Mouse (Mus musculus) hindbrain, embryonic 11.5 days (tissue): Measurements from ENCODE around the gene Mrnip. TPM values are rescaled to one million over a fixed set of nuclear protein-coding genes. Genes with fewer than 3 reads are reported as not detected.

Experiments
- ATAC-seq: fragments of 200-750 bp; cut with Nextera tagmentation; 2 replicates; pipeline ENCODE4 v1.8.0; 2017; ENCODE audit warnings: mild to moderate bottlenecking, moderate TSS enrichment, moderate library complexity; ENCODE audit not compliant: low FRiP score
- DNase-seq: peaks from one replicate; pipeline ENCODE4 v3.0.0-alpha.2; 2015; ENCODE audit warnings: low spot score
- H3K27ac ChIP-seq: fragments of 300-500 bp; sonication (generic); 2 replicates; pipeline ENCODE4 v1.5.1; 2014; ENCODE audit warnings: mild to moderate bottlenecking, low read depth, low read length
- H3K27me3 ChIP-seq: fragments of 300-500 bp; sonication (generic); 2 replicates; pipeline ENCODE4 v1.6.1; 2014; ENCODE audit warnings: mild to moderate bottlenecking, low read length, moderate library complexity, mixed read lengths; ENCODE audit not compliant: control insufficient read depth, insufficient read depth
- H3K36me3 ChIP-seq: fragments of 300-500 bp; sonication (generic); 2 replicates; pipeline ENCODE4 v1.6.1; 2014; ENCODE audit warnings: mild to moderate bottlenecking, low read length, moderate library complexity, mixed read lengths; ENCODE audit not compliant: control insufficient read depth, insufficient read depth
- H3K4me1 ChIP-seq: fragments of 300-500 bp; sonication (generic); replicated peaks from 2 replicates; pipeline ENCODE4 v1.6.1; 2014; ENCODE audit warnings: low read length, mixed read lengths; ENCODE audit not compliant: control insufficient read depth, insufficient read depth
- H3K4me2 ChIP-seq: fragments of 300-500 bp; sonication (generic); replicated peaks from 2 replicates; pipeline ENCODE4 v1.6.1; 2014; ENCODE audit warnings: mild to moderate bottlenecking, low read depth, low read length
- H3K4me3 ChIP-seq: fragments of 300-500 bp; sonication (generic); 2 replicates; pipeline ENCODE4 v1.5.1; 2014; ENCODE audit warnings: low read depth, low read length
- H3K9ac ChIP-seq: fragments of 300-500 bp; sonication (generic); 2 replicates; pipeline ENCODE4 v1.6.1; 2014; ENCODE audit warnings: low read depth, low read length
- H3K9me3 ChIP-seq: fragments of 300-500 bp; sonication (generic); 2 replicates; pipeline ENCODE4 v1.6.1; 2016; ENCODE audit warnings: low read length; ENCODE audit not compliant: control insufficient read depth
- WGBS: fragments of 180-500 bp; shearing (Covaris S2); extraction: QIAGEN DNeasy Blood & Tissue Kit; methylation state at CpG from one replicate; pipeline ENCODE4 v1.1.7; 2014; 5-methylcytosine and 5-hydroxymethylcytosine counted together
- polyA plus RNA-seq: library from polyadenylated mRNA; unstranded; fragments of >200 nt; fragmentation: Nextera tagmentation; extraction: Ambion mirVana; gene quantifications from 2 replicates; pipeline ENCODE4 v1.2.1, GENCODE M21; 2014

The Mrnip gene
- polyA plus RNA-seq, 1 experiment from 2014 or later: 22.4 TPM

DNA sequence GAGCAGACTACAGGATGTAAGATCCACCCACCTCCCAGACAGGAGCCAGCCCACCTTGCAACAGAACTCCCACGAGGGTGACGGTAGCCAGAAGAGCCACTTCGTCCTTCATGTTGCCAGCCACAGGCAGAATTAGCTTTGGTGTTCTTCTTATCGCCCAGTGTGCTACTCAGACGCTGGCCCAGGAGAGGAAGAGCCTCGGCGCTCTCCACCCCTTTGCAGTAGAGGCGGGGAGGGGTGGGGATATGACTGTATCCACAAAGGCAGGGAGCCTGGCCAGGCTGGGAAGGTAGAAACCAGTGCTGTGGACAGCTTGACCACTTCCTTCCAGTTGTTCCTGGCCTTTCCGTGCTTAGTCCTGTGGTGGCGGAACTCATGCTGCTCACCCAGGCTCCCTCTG is 64.1 kb downstream of the Mrnip start, which contains the start of gene Ltc4s:
TSS of gene Ltc4s (minus strand) at position 293 of the 400 bp plus-strand sequence.
- Histone ChIP-seq H3K9ac (no peak within 1 kb of the TSS; the same call in 1 of the 2 replicates), H3K9me3 (no peaks in the 10 kb centered on the region), H3K36me3 (no peaks in the 10 kb centered on the region), H3K4me2 (peak within 1 kb of the TSS; percentile 87), H3K4me3 (peak within 1 kb of the TSS; percentile 54), H3K4me1 (peaks cover 2% of the 10 kb centered on the region; the same call in 1 of the 2 replicates), H3K27ac (no peak within 1 kb of the TSS), H3K27me3 (peaks cover 18% of the 10 kb centered on the region)
- DNase-seq (no peak), ATAC-seq (no peak)
- WGBS: 51% methylated on average over 10 of the region's 10 CpGs

GRCm38 (mm10) chr11:50238821-50239791 is 64.9 kb downstream of the Mrnip start:
- Histone ChIP-seq H3K4me2 (no peak overlapping the region), H3K36me3 (no peaks in the 10 kb centered on the region), H3K4me1 (peaks cover 2% of the 10 kb centered on the region; the same call in 1 of the 2 replicates), H3K9ac (no peak overlapping the region), H3K4me3 (no peak overlapping the region), H3K9me3 (no peaks in the 10 kb centered on the region), H3K27me3 (peaks cover 18% of the 10 kb centered on the region), H3K27ac (no peak overlapping the region)
- DNase-seq (no peak), ATAC-seq (no peak)
- WGBS: 91% methylated on average over 9 of the region's 9 CpGs

GRCm38 (mm10) chr11:50240235-50240911 is 66.1 kb downstream of the Mrnip start:
- 88% methylated on average over 7 of the region's 7 CpGs for WGBS
- no peaks in the 10 kb centered on the region for H3K36me3 ChIP-seq

GRCm38 (mm10) chr11:50243926-50244325 is 69.7 kb downstream of the Mrnip start:
- no peaks in the 10 kb centered on the region for H3K4me1 ChIP-seq
- no peaks in the 10 kb centered on the region for H3K36me3 ChIP-seq
- no peaks in the 10 kb centered on the region for H3K9me3 ChIP-seq
- H3K27ac ChIP-seq: no peak overlapping the region
- DNase-seq (no peak), ATAC-seq (no peak)
- no peaks in the 10 kb centered on the region for H3K27me3 ChIP-seq
- H3K4me2 ChIP-seq: no peak overlapping the region
- no peak overlapping the region for H3K4me3 ChIP-seq
- no peak overlapping the region for H3K9ac ChIP-seq
- WGBS: 80% methylated on average over 6 of the region's 6 CpGs

More at GRCm38 (mm10) chr11:50240235-50240911, 66.1 kb downstream of the Mrnip start:
- Histone ChIP-seq H3K4me2 (no peak overlapping the region), H3K4me3 (no peak overlapping the region), H3K27ac (no peak overlapping the region), H3K27me3 (peaks cover 18% of the 10 kb centered on the region), H3K9ac (no peak overlapping the region), H3K4me1 (peaks cover 2% of the 10 kb centered on the region; the same call in 1 of the 2 replicates), H3K9me3 (no peaks in the 10 kb centered on the region)
- no peak for ATAC-seq
- no peak for DNase-seq

DNA sequence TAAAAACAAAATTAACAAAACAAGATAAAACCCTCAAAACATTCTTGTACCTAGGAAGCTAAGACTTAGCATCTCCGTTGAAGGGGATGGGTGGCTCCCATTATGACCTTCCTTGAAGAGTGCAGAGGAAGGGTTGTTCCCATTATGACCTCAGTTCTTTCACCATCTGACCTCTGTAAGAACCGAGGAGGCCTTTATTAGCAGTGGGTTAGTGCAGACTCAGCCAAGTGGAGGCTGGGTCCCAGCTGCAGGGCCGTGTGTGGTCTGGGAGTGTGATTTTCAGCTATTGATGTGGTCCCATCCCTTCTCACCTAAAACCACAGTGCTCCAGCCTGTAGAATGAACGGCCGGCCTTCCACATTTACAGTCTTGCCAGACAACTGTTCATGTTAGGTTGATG is 71.0 kb downstream of the Mrnip start:
- ATAC-seq: no peak
- no peaks in the 10 kb centered on the region for H3K27me3 ChIP-seq
- H3K4me3 ChIP-seq: no peak overlapping the region
- DNase-seq: no peak
- no peaks in the 10 kb centered on the region for H3K9me3 ChIP-seq
- no peak overlapping the region for H3K9ac ChIP-seq
- H3K4me2 ChIP-seq: no peak overlapping the region
- no peak overlapping the region for H3K27ac ChIP-seq
- WGBS: 68% methylated on average over 5 of the region's 5 CpGs
- H3K36me3 ChIP-seq: no peaks in the 10 kb centered on the region
- H3K4me1 ChIP-seq: no peaks in the 10 kb centered on the region

GRCm38 (mm10) chr11:50248473-50249171 is 74.4 kb downstream of the Mrnip start:
- Histone ChIP-seq H3K27ac (no peak overlapping the region), H3K4me3 (no peak overlapping the region), H3K9ac (no peak overlapping the region), H3K27me3 (no peaks in the 10 kb centered on the region), H3K4me1 (no peaks in the 10 kb centered on the region), H3K36me3 (no peaks in the 10 kb centered on the region), H3K9me3 (no peaks in the 10 kb centered on the region), H3K4me2 (no peak overlapping the region)
- DNase-seq: no peak
- 87% methylated on average over 7 of the region's 7 CpGs for WGBS
- ATAC-seq: no peak

Other genes starting within 250 kb of the Mrnip start
- gene Rnf130, start 149.1 kb upstream of the Mrnip start, polyA plus RNA-seq: 80.6 and 81.0 TPM in 2 replicates
- gene Tbc1d9b, start 43.0 kb upstream of the Mrnip start, polyA plus RNA-seq: 22.0 and 29.3 TPM in 2 replicates
- 165 and 188 TPM in 2 replicates for gene Sqstm1, start 36.4 kb downstream of the Mrnip start, polyA plus RNA-seq
- 17.9 and 19.6 TPM in 2 replicates for gene Mgat4b, start 36.4 kb downstream of the Mrnip start, polyA plus RNA-seq
- 0.94 and 1.3 TPM in 2 replicates for gene Ltc4s, start 64.2 kb downstream of the Mrnip start, polyA plus RNA-seq
- gene Maml1, start 117.9 kb downstream of the Mrnip start, polyA plus RNA-seq: 9.2 and 10.1 TPM in 2 replicates
- 242 and 267 TPM in 2 replicates for gene Canx, start 151.2 kb downstream of the Mrnip start, polyA plus RNA-seq
- gene Cby3, start 180.0 kb downstream of the Mrnip start, polyA plus RNA-seq: 0.22 and 0.51 TPM in 2 replicates
- gene Hnrnph1, start 202.5 kb downstream of the Mrnip start, polyA plus RNA-seq: 854 and 865 TPM in 2 replicates